Mouse (Mus musculus) MN1 (cell line): ENCODE measurements around the gene Adamts17.

ENCODE experiments used
- DNase-seq: peaks from one replicate; pipeline ENCODE4 v3.0.0-alpha.2; 2016; ENCODE audit warnings: low spot score

Gene Adamts17

GRCm38 (mm10) chr7:66846582-66846981 is 7.0 kb downstream of the Adamts17 start:
- no peak for DNase-seq

- no peak for DNase-seq
Observed at GRCm38 (mm10) chr7:66847299-66847698, 7.8 kb downstream of the Adamts17 start.

GRCm38 (mm10) chr7:66849316-66849715 is 9.8 kb downstream of the Adamts17 start:
- DNase-seq: no peak

GRCm38 (mm10) chr7:66852164-66852563 is 12.6 kb downstream of the Adamts17 start:
- no peak for DNase-seq

- DNase-seq: no peak
Observed at GRCm38 (mm10) chr7:66857610-66858009, 18.1 kb downstream of the Adamts17 start.

- DNase-seq: no peak
Observed at GRCm38 (mm10) chr7:66858247-66859075, 18.9 kb downstream of the Adamts17 start.

- no peak for DNase-seq
Observed at GRCm38 (mm10) chr7:66859220-66859619, 19.7 kb downstream of the Adamts17 start.

GRCm38 (mm10) chr7:66866944-66867718 is 27.6 kb downstream of the Adamts17 start:
- no peak for DNase-seq

- DNase-seq: no peak
Observed at GRCm38 (mm10) chr7:66867719-66868501, 28.4 kb downstream of the Adamts17 start.

GRCm38 (mm10) chr7:66871520-66871919 is 32.0 kb downstream of the Adamts17 start:
- DNase-seq: no peak

- DNase-seq: no peak
Observed at GRCm38 (mm10) chr7:66871940-66872511, 32.5 kb downstream of the Adamts17 start.

GRCm38 (mm10) chr7:66873235-66873634 is 33.7 kb downstream of the Adamts17 start:
- DNase-seq: no peak

- no peak for DNase-seq
Observed at GRCm38 (mm10) chr7:66891431-66891830, 51.9 kb downstream of the Adamts17 start.

GRCm38 (mm10) chr7:66892096-66892495 is 52.6 kb downstream of the Adamts17 start:
- DNase-seq: no peak

GRCm38 (mm10) chr7:66902376-66902775 is 62.8 kb downstream of the Adamts17 start:
- no peak for DNase-seq

GRCm38 (mm10) chr7:66903014-66903413 is 63.5 kb downstream of the Adamts17 start:
- no peak for DNase-seq

- DNase-seq: no peak
Observed at GRCm38 (mm10) chr7:66905941-66906340, 66.4 kb downstream of the Adamts17 start.

- DNase-seq: peak; percentile 38
Observed at GRCm38 (mm10) chr7:66912866-66913265, 73.3 kb downstream of the Adamts17 start.

GRCm38 (mm10) chr7:66923595-66923994 is 84.1 kb downstream of the Adamts17 start:
- DNase-seq: no peak

GRCm38 (mm10) chr7:66924104-66924503 is 84.6 kb downstream of the Adamts17 start:
- DNase-seq: no peak

- DNase-seq: peak; percentile 31
Observed at GRCm38 (mm10) chr7:66929263-66929662, 89.7 kb downstream of the Adamts17 start.

- no peak for DNase-seq
Observed at GRCm38 (mm10) chr7:66931291-66931690, 91.8 kb downstream of the Adamts17 start.
